Mouse (Mus musculus) neural tube, embryonic 15.5 days (tissue): ENCODE results near the gene Borcs5. TPM values are rescaled to one million over a fixed set of nuclear protein-coding genes. Genes with fewer than 3 reads are reported as not detected.
A peak's percentile ranks its signal among the peaks of the same experiment; 100 is the strongest.

Experiments used
- ATAC-seq: fragments of 200-750 bp; cut with Nextera tagmentation; 2 replicates; pipeline ENCODE4 v1.8.0; 2017; ENCODE audit warnings: mild to moderate bottlenecking, moderate TSS enrichment, moderate library complexity; ENCODE audit not compliant: low FRiP score
- H3K27ac ChIP-seq: fragments of 300-500 bp; sonication (generic); replicated peaks from 2 replicates; pipeline ENCODE4 v1.5.1; 2015; ENCODE audit warnings: mild to moderate bottlenecking, inconsistent platforms
- H3K27me3 ChIP-seq: fragments of 300-500 bp; sonication (generic); replicated peaks from 2 replicates; pipeline ENCODE4 v1.6.1; 2015; ENCODE audit warnings: inconsistent platforms
- H3K36me3 ChIP-seq: fragments of 300-500 bp; sonication (generic); 2 replicates; pipeline ENCODE4 v1.6.1; 2015; ENCODE audit warnings: inconsistent platforms
- H3K4me1 ChIP-seq: fragments of 300-500 bp; sonication (generic); 2 replicates; pipeline ENCODE4 v1.6.1; 2015; ENCODE audit warnings: inconsistent platforms
- H3K4me2 ChIP-seq: fragments of 300-500 bp; sonication (generic); 2 replicates; pipeline ENCODE4 v1.6.1; 2015; ENCODE audit warnings: inconsistent platforms, mild to moderate bottlenecking, moderate library complexity
- H3K4me3 ChIP-seq: fragments of 300-500 bp; sonication (generic); replicated peaks from 2 replicates; pipeline ENCODE4 v1.5.1; 2015; ENCODE audit warnings: mild to moderate bottlenecking, inconsistent platforms
- H3K9ac ChIP-seq: fragments of 300-500 bp; sonication (generic); replicated peaks from 2 replicates; pipeline ENCODE4 v1.6.1; 2015; ENCODE audit warnings: mild to moderate bottlenecking, inconsistent platforms
- H3K9me3 ChIP-seq: fragments of 300-500 bp; sonication (generic); replicated peaks from 2 replicates; pipeline ENCODE4 v1.6.1; 2016; ENCODE audit warnings: inconsistent platforms
- WGBS: fragments of 180-500 bp; shearing (Covaris S2); methylation state at CpG from one replicate; pipeline ENCODE4 v1.1.7; 2015; ENCODE audit warnings: mixed read lengths; 5-methylcytosine and 5-hydroxymethylcytosine counted together
- polyA plus RNA-seq: library from polyadenylated mRNA; unstranded; fragments of >200 nt; fragmentation: Nextera tagmentation; extraction: Ambion mirVana; gene quantifications from 2 replicates; pipeline ENCODE4 v1.2.1, GENCODE M21; 2015

Borcs5 gene
- polyA plus RNA-seq, 1 experiment from 2014 or later, result 44.3 TPM

GRCm38 (mm10) chr6:134721729-134722269 lies 82.5 kb downstream of the Borcs5 start:
- H3K9me3 ChIP-seq, result no peaks in the 10 kb centered on the region
- H3K36me3 ChIP-seq, result no peaks in the 10 kb centered on the region
- 79% methylated on average over 6 of the region's 6 CpGs for WGBS
- no peaks in the 10 kb centered on the region for H3K4me1 ChIP-seq
- no peak overlapping the region for H3K4me2 ChIP-seq
- no peak overlapping the region for H3K27ac ChIP-seq
- peak; percentile 64; the same call in 1 of the 2 replicates for ATAC-seq
- no peak overlapping the region for H3K9ac ChIP-seq
- H3K4me3 ChIP-seq, result no peak overlapping the region
- no peaks in the 10 kb centered on the region for H3K27me3 ChIP-seq

GRCm38 (mm10) chr6:134722906-134723305 lies 83.6 kb downstream of the Borcs5 start:
- 92% methylated on average over 8 of the region's 8 CpGs for WGBS
- H3K4me2 ChIP-seq, result no peak overlapping the region
- no peaks in the 10 kb centered on the region for H3K9me3 ChIP-seq
- no peak overlapping the region for H3K9ac ChIP-seq
- no peaks in the 10 kb centered on the region for H3K36me3 ChIP-seq
- no peak for ATAC-seq
- no peak overlapping the region for H3K27ac ChIP-seq
- no peaks in the 10 kb centered on the region for H3K27me3 ChIP-seq
- no peak overlapping the region for H3K4me3 ChIP-seq
- H3K4me1 ChIP-seq, result no peaks in the 10 kb centered on the region

GRCm38 (mm10) chr6:134723326-134723725 lies 84.0 kb downstream of the Borcs5 start:
- Histone ChIP-seq H3K27me3 (no peaks in the 10 kb centered on the region), H3K4me1 (no peaks in the 10 kb centered on the region), H3K36me3 (no peaks in the 10 kb centered on the region), H3K4me2 (no peak overlapping the region), H3K9ac (no peak overlapping the region), H3K4me3 (no peak overlapping the region), H3K9me3 (no peaks in the 10 kb centered on the region), H3K27ac (no peak overlapping the region)
- 94% methylated on average over 7 of the region's 7 CpGs for WGBS
- ATAC-seq, result no peak

GRCm38 (mm10) chr6:134723833-134724553 lies 84.7 kb downstream of the Borcs5 start:
- H3K4me1 ChIP-seq, result no peaks in the 10 kb centered on the region
- no peaks in the 10 kb centered on the region for H3K36me3 ChIP-seq
- no peak overlapping the region for H3K4me3 ChIP-seq
- H3K27me3 ChIP-seq, result no peaks in the 10 kb centered on the region
- no peak overlapping the region for H3K4me2 ChIP-seq
- 87% methylated on average over 9 of the region's 9 CpGs for WGBS
- no peak overlapping the region for H3K9ac ChIP-seq
- H3K9me3 ChIP-seq, result no peaks in the 10 kb centered on the region
- no peak overlapping the region for H3K27ac ChIP-seq
- ATAC-seq, result no peak

- Histone ChIP-seq H3K36me3 (no peaks in the 10 kb centered on the region), H3K4me2 (no peak overlapping the region), H3K9me3 (no peaks in the 10 kb centered on the region), H3K27me3 (no peaks in the 10 kb centered on the region), H3K27ac (no peak overlapping the region), H3K9ac (no peak overlapping the region), H3K4me3 (no peak overlapping the region), H3K4me1 (no peaks in the 10 kb centered on the region)
- ATAC-seq, result no peak
Measured at GRCm38 (mm10) chr6:134725406-134725805, 86.1 kb downstream of the Borcs5 start.

- Histone ChIP-seq H3K36me3 (no peaks in the 10 kb centered on the region), H3K27ac (no peak overlapping the region), H3K4me1 (0 out of 2 replicates have a peak, but pooled peaks cover 3% of the 10 kb centered on the region), H3K9ac (no peak overlapping the region), H3K27me3 (no peaks in the 10 kb centered on the region), H3K4me2 (no peak overlapping the region), H3K4me3 (no peak overlapping the region), H3K9me3 (no peaks in the 10 kb centered on the region)
- WGBS, result 91% methylated on average over 3 of the region's 3 CpGs
- ATAC-seq, result no peak
Measured at GRCm38 (mm10) chr6:134730978-134731377, 91.7 kb downstream of the Borcs5 start.

GRCm38 (mm10) chr6:134732813-134733212 lies 93.5 kb downstream of the Borcs5 start:
- Histone ChIP-seq H3K27me3 (no peaks in the 10 kb centered on the region), H3K9ac (no peak overlapping the region), H3K4me3 (no peak overlapping the region), H3K9me3 (no peaks in the 10 kb centered on the region), H3K4me1 (0 out of 2 replicates have a peak, but pooled peaks cover 3% of the 10 kb centered on the region), H3K4me2 (no peak overlapping the region), H3K27ac (no peak overlapping the region), H3K36me3 (no peaks in the 10 kb centered on the region)
- 90% methylated on average over 8 of the region's 8 CpGs for WGBS
- no peak for ATAC-seq

- 0 out of 2 replicates have a peak, but pooled peaks cover 3% of the 10 kb centered on the region for H3K4me1 ChIP-seq
- peak; percentile 68; the same call in 1 of the 2 replicates for ATAC-seq
- H3K9me3 ChIP-seq, result no peaks in the 10 kb centered on the region
- WGBS, result 54% methylated on average over 5 of the region's 5 CpGs
- no peak overlapping the region for H3K4me3 ChIP-seq
- H3K4me2 ChIP-seq, result no peak overlapping the region
- no peak overlapping the region for H3K27ac ChIP-seq
- peaks cover 2% of the 10 kb centered on the region; the same call in 1 of the 2 replicates for H3K36me3 ChIP-seq
- no peak overlapping the region for H3K9ac ChIP-seq
- no peaks in the 10 kb centered on the region for H3K27me3 ChIP-seq
Measured at GRCm38 (mm10) chr6:134733800-134734221, 94.5 kb downstream of the Borcs5 start.

- no peak overlapping the region for H3K9ac ChIP-seq
- H3K4me1 ChIP-seq, result 0 out of 2 replicates have a peak, but pooled peaks cover 3% of the 10 kb centered on the region
- H3K36me3 ChIP-seq, result peaks cover 3% of the 10 kb centered on the region; the same call in 1 of the 2 replicates
- WGBS, result 87% methylated on average over 3 of the region's 3 CpGs
- H3K4me2 ChIP-seq, result no peak overlapping the region
- H3K27ac ChIP-seq, result no peak overlapping the region
- ATAC-seq, result no peak
- H3K4me3 ChIP-seq, result no peak overlapping the region
- no peaks in the 10 kb centered on the region for H3K9me3 ChIP-seq
- H3K27me3 ChIP-seq, result no peaks in the 10 kb centered on the region
Measured at GRCm38 (mm10) chr6:134736853-134737252, 97.5 kb downstream of the Borcs5 start.

- H3K27ac ChIP-seq, result no peak overlapping the region
- no peak overlapping the region for H3K4me3 ChIP-seq
- no peaks in the 10 kb centered on the region for H3K4me1 ChIP-seq
- H3K9ac ChIP-seq, result no peak overlapping the region
- no peaks in the 10 kb centered on the region for H3K27me3 ChIP-seq
- no peak for ATAC-seq
- H3K36me3 ChIP-seq, result peaks cover 3% of the 10 kb centered on the region; the same call in 1 of the 2 replicates
- H3K4me2 ChIP-seq, result no peak overlapping the region
- no peaks in the 10 kb centered on the region for H3K9me3 ChIP-seq
Measured at GRCm38 (mm10) chr6:134743568-134743967, 104.3 kb downstream of the Borcs5 start.

- H3K36me3 ChIP-seq, result no peaks in the 10 kb centered on the region
- H3K9ac ChIP-seq, result no peak overlapping the region
- no peak for ATAC-seq
- no peak overlapping the region for H3K27ac ChIP-seq
- no peak overlapping the region for H3K4me3 ChIP-seq
- no peak overlapping the region for H3K4me2 ChIP-seq
- no peaks in the 10 kb centered on the region for H3K4me1 ChIP-seq
- WGBS, result 94% methylated on average over 7 of the region's 7 CpGs
- H3K9me3 ChIP-seq, result no peaks in the 10 kb centered on the region
- H3K27me3 ChIP-seq, result no peaks in the 10 kb centered on the region
Measured at GRCm38 (mm10) chr6:134745876-134746275, 106.6 kb downstream of the Borcs5 start.

GRCm38 (mm10) chr6:134748126-134748525 lies 108.8 kb downstream of the Borcs5 start:
- H3K27me3 ChIP-seq, result no peaks in the 10 kb centered on the region
- no peaks in the 10 kb centered on the region for H3K4me1 ChIP-seq
- H3K36me3 ChIP-seq, result no peaks in the 10 kb centered on the region
- H3K4me3 ChIP-seq, result no peak overlapping the region
- 93% methylated on average over 3 of the region's 3 CpGs for WGBS
- no peak overlapping the region for H3K4me2 ChIP-seq
- ATAC-seq, result no peak
- H3K9me3 ChIP-seq, result no peaks in the 10 kb centered on the region
- H3K27ac ChIP-seq, result no peak overlapping the region
- no peak overlapping the region for H3K9ac ChIP-seq
